Mouse (Mus musculus) lung, embryonic 14.5 days (tissue): ENCODE measurements at regions not wholly inside any gene's neighbourhood (a gene's known extent, or its start where the extent isn't known, plus 50 kb on each side); places are given as distances from the start of the nearest gene placed in this dataset.

Source experiments
- ATAC-seq: fragments of 200-750 bp; cut with Nextera tagmentation; 2 replicates; pipeline ENCODE4 v1.8.0; 2017; ENCODE audit warnings: mild to moderate bottlenecking, moderate TSS enrichment, moderate library complexity; ENCODE audit not compliant: insufficient read depth
- DNase-seq: peaks from one replicate; pipeline ENCODE4 v3.0.0-alpha.2; 2015
- H3K27ac ChIP-seq: fragments of 300-500 bp; sonication (generic); 2 replicates; pipeline ENCODE4 v1.5.1; 2014; ENCODE audit warnings: low read depth, mild to moderate bottlenecking, moderate library complexity
- H3K27me3 ChIP-seq: fragments of 300-500 bp; sonication (generic); 2 replicates; pipeline ENCODE4 v1.6.1; 2014; ENCODE audit warnings: low read length, control low read depth; ENCODE audit not compliant: insufficient read depth
- H3K36me3 ChIP-seq: fragments of 300-500 bp; sonication (generic); 2 replicates; pipeline ENCODE4 v1.6.1; 2014; ENCODE audit warnings: control low read depth; ENCODE audit not compliant: insufficient read depth
- H3K4me1 ChIP-seq: fragments of 300-500 bp; sonication (generic); 2 replicates; pipeline ENCODE4 v1.6.1; 2014; ENCODE audit warnings: antibody characterized with exemption, control low read depth; ENCODE audit not compliant: insufficient read depth
- H3K4me2 ChIP-seq: fragments of 300-500 bp; sonication (generic); 2 replicates; pipeline ENCODE4 v1.6.1; 2014; ENCODE audit warnings: mild to moderate bottlenecking
- H3K4me3 ChIP-seq: fragments of 300-500 bp; sonication (generic); 2 replicates; pipeline ENCODE4 v1.5.1; 2014; ENCODE audit warnings: low read depth, low read length
- H3K9ac ChIP-seq: fragments of 300-500 bp; sonication (generic); 2 replicates; pipeline ENCODE4 v1.6.1; 2014
- H3K9me3 ChIP-seq: fragments of 300-500 bp; sonication (generic); 2 replicates; pipeline ENCODE4 v1.6.1; 2016; ENCODE audit warnings: low read depth, low read length, control low read depth
- CTCF ChIP-seq: IDR thresholded peaks from 2 replicates; pipeline ENCODE4 v1.5.1; 2016; ENCODE audit warnings: antibody characterized with exemption, low read depth
- WGBS: fragments of 180-500 bp; shearing (Covaris S2); extraction: QIAGEN DNeasy Blood & Tissue Kit; methylation state at CpG from one replicate; pipeline ENCODE4 v1.1.7; 2014; 5-methylcytosine and 5-hydroxymethylcytosine counted together

- Histone ChIP-seq H3K9me3 (no peaks in the 10 kb centered on the region), H3K4me1 (no peaks in the 10 kb centered on the region), H3K4me2 (no peak overlapping the region), H3K9ac (no peak overlapping the region), H3K4me3 (no peak overlapping the region), H3K27me3 (no peaks in the 10 kb centered on the region), H3K27ac (no peak overlapping the region), H3K36me3 (no peaks in the 10 kb centered on the region)
- peak; percentile 87 for DNase-seq
- WGBS, result 18% methylated on average over 2 of the region's 2 CpGs
- peak; percentile 84 for ATAC-seq
- TF ChIP-seq CTCF, result peak; percentile 78
Measured at GRCm38 (mm10) chr14:87215099-87215498, 74.1 kb upstream of the Diaph3 start.

GRCm38 (mm10) chr14:87217042-87217441 is 76.0 kb upstream of the Diaph3 start:
- Histone ChIP-seq H3K27me3 (no peaks in the 10 kb centered on the region), H3K4me2 (no peak overlapping the region), H3K4me1 (no peaks in the 10 kb centered on the region), H3K36me3 (no peaks in the 10 kb centered on the region), H3K4me3 (no peak overlapping the region), H3K27ac (no peak overlapping the region), H3K9ac (no peak overlapping the region), H3K9me3 (no peaks in the 10 kb centered on the region)
- 76% methylated on average over 7 of the region's 7 CpGs for WGBS
- no peak for TF ChIP-seq CTCF
- DNase-seq, result no peak
- ATAC-seq, result no peak

GRCm38 (mm10) chr14:87219975-87220374 is 78.9 kb upstream of the Diaph3 start:
- Histone ChIP-seq H3K27ac (no peak overlapping the region), H3K9me3 (no peaks in the 10 kb centered on the region), H3K27me3 (no peaks in the 10 kb centered on the region), H3K36me3 (no peaks in the 10 kb centered on the region), H3K4me1 (no peaks in the 10 kb centered on the region), H3K9ac (no peak overlapping the region), H3K4me3 (no peak overlapping the region), H3K4me2 (no peak overlapping the region)
- WGBS, result 74% methylated on average over 3 of the region's 3 CpGs
- ATAC-seq (no peak), DNase-seq (no peak)
- no peak for TF ChIP-seq CTCF

GRCm38 (mm10) chr14:87224870-87225269 is 83.8 kb upstream of the Diaph3 start:
- Histone ChIP-seq H3K4me2 (no peak overlapping the region), H3K27ac (no peak overlapping the region), H3K27me3 (no peaks in the 10 kb centered on the region), H3K4me3 (no peak overlapping the region), H3K9ac (no peak overlapping the region), H3K4me1 (no peaks in the 10 kb centered on the region), H3K36me3 (no peaks in the 10 kb centered on the region), H3K9me3 (no peaks in the 10 kb centered on the region)
- ATAC-seq (no peak), DNase-seq (no peak)
- 47% methylated on average over 5 of the region's 5 CpGs for WGBS
- no peak for TF ChIP-seq CTCF

GRCm38 (mm10) chr14:87249258-87249657 is 108.2 kb upstream of the Diaph3 start:
- Histone ChIP-seq H3K4me2 (no peak overlapping the region), H3K27me3 (no peaks in the 10 kb centered on the region), H3K36me3 (no peaks in the 10 kb centered on the region), H3K4me3 (no peak overlapping the region), H3K4me1 (no peaks in the 10 kb centered on the region), H3K27ac (no peak overlapping the region), H3K9me3 (no peaks in the 10 kb centered on the region), H3K9ac (no peak overlapping the region)
- no peak for TF ChIP-seq CTCF
- DNase-seq (no peak), ATAC-seq (no peak)
- WGBS, result 83% methylated on average over 2 of the region's 2 CpGs

- no peaks in the 10 kb centered on the region for H3K36me3 ChIP-seq
- no peak for DNase-seq
- TF ChIP-seq CTCF, result no peak
- H3K4me2 ChIP-seq, result no peak overlapping the region
- H3K4me1 ChIP-seq, result no peaks in the 10 kb centered on the region
- no peak for ATAC-seq
- H3K9me3 ChIP-seq, result no peaks in the 10 kb centered on the region
- H3K4me3 ChIP-seq, result no peak overlapping the region
- 78% methylated on average over 5 of the region's 5 CpGs for WGBS
- no peak overlapping the region for H3K27ac ChIP-seq
- H3K27me3 ChIP-seq, result no peaks in the 10 kb centered on the region
- H3K9ac ChIP-seq, result no peak overlapping the region
Measured at GRCm38 (mm10) chr14:87255484-87256208, 114.6 kb upstream of the Diaph3 start.

GRCm38 (mm10) chr14:87261726-87262125 is 120.7 kb upstream of the Diaph3 start:
- H3K9ac ChIP-seq, result no peak overlapping the region
- H3K4me3 ChIP-seq, result no peak overlapping the region
- H3K36me3 ChIP-seq, result no peaks in the 10 kb centered on the region
- no peaks in the 10 kb centered on the region for H3K4me1 ChIP-seq
- no peak overlapping the region for H3K27ac ChIP-seq
- H3K9me3 ChIP-seq, result no peaks in the 10 kb centered on the region
- no peaks in the 10 kb centered on the region for H3K27me3 ChIP-seq
- ATAC-seq (no peak), DNase-seq (peak; percentile 9)
- WGBS, result 56% methylated on average over 5 of the region's 5 CpGs
- TF ChIP-seq CTCF, result no peak
- no peak overlapping the region for H3K4me2 ChIP-seq

GRCm38 (mm10) chr14:87264826-87265225 is 123.8 kb upstream of the Diaph3 start:
- ATAC-seq, result no peak
- Histone ChIP-seq H3K27me3 (no peaks in the 10 kb centered on the region), H3K27ac (no peak overlapping the region), H3K4me3 (no peak overlapping the region), H3K36me3 (no peaks in the 10 kb centered on the region), H3K4me1 (no peaks in the 10 kb centered on the region), H3K9ac (no peak overlapping the region), H3K4me2 (no peak overlapping the region), H3K9me3 (no peaks in the 10 kb centered on the region)
- TF ChIP-seq CTCF, result no peak
- no peak for DNase-seq
- WGBS, result 78% methylated on average over 4 of the region's 4 CpGs
